24 mouse cellular contexts compared by ENCODE assay signal in the genomic region with DNA sequence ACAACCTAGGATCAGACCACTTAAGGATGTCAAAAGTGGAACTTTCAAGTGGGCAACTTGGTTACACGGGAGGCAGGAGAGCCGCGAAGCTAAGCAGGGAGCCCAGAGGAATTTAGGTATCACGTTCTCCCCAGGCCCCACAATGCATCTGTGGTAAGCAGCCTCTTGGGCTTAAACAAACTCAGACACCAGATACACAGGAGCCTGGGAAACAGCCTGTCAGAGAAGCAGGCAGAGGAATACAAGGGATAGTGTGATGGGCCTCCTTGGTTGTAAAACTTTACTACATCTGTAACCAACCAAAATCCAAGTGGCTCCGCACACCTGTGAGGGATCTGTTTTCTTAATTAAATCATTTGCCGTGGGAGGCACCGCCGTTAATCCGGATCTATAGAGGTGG.
"Had no signal": no experiment of that assay in that cellular context is flagged by ENCODE, and none has a peak within 500 bp of the region (broad histone marks: within the 10 kb centered on the region; RNA-seq: fewer than 3 reads in every experiment).

No protein-coding gene starts in this region.

- H3K27ac ChIP-seq: heart, embryonic 10.5 days; hindbrain, embryonic 10.5 days; hindbrain, embryonic 12.5 days; hindbrain, embryonic 14.5 days; intestine, embryonic 15.5 days; layer of hippocampus, adult 2 months; left cerebral cortex, adult 2 months; liver, embryonic 13.5 days; liver, embryonic 15.5 days had no signal

- H3K4me3 ChIP-seq: heart, embryonic 10.5 days; heart, embryonic 12.5 days; hindbrain, embryonic 10.5 days; hindbrain, embryonic 12.5 days; intestine, embryonic 15.5 days; layer of hippocampus, adult 2 months; left cerebral cortex, adult 2 months; liver, embryonic 13.5 days; liver, embryonic 15.5 days had no signal

- H3K9ac ChIP-seq: heart, embryonic 12.5 days; hindbrain, embryonic 12.5 days; hindbrain, embryonic 14.5 days; intestine, embryonic 15.5 days; liver, embryonic 13.5 days; liver, embryonic 15.5 days; liver, postnatal 0 days had no signal

- H3K9me3 ChIP-seq: heart, embryonic 10.5 days; heart, embryonic 12.5 days; hindbrain, embryonic 10.5 days; hindbrain, embryonic 12.5 days; intestine, embryonic 15.5 days; liver, embryonic 13.5 days; liver, embryonic 15.5 days had no signal

- DNase-seq: gastrocnemius, postnatal 14 days; heart, adult 18-20 months; heart, postnatal 10 days; heart, postnatal 4 days; kidney, adult 18-20 months; kidney, adult 8-10 months; kidney, postnatal 25 days; kidney, postnatal 4 days; liver; liver, embryonic 13.5 days; liver, postnatal 0 days had no signal

- H3K4me2 ChIP-seq: heart, embryonic 12.5 days; hindbrain, embryonic 12.5 days; hindbrain, embryonic 14.5 days; intestine, embryonic 15.5 days; liver, embryonic 11.5 days; liver, embryonic 13.5 days; liver, embryonic 15.5 days had no signal

- H3K4me1 ChIP-seq: heart, embryonic 10.5 days; heart, embryonic 12.5 days had no signal

- H3K27me3 ChIP-seq: heart, embryonic 12.5 days; hindbrain, embryonic 12.5 days; intestine, embryonic 15.5 days; liver, embryonic 13.5 days; liver, embryonic 15.5 days had no signal

- ATAC-seq: hindbrain, embryonic 16.5 days; inflammation-experienced regulatory T-cells, adult 6 months; intestine, embryonic 15.5 days; intestine, postnatal 0 days; liver, postnatal 0 days had no signal
